Mouse (Mus musculus) cerebellum, adult 2 months (tissue): ENCODE measurements around the gene Ace.
A peak's percentile ranks its signal among the peaks of the same experiment; 100 is the strongest.

Experiments used
- CTCF ChIP-seq: fragments of 200-500 bp; IDR thresholded peaks from 2 replicates; pipeline ENCODE4 v1.5.1; 2011; ENCODE audit warnings: low read depth, mild to moderate bottlenecking, control low read depth, low read length, moderate library complexity, borderline replicate concordance; ENCODE audit not compliant: insufficient read depth
- POLR2A ChIP-seq: fragments of 200-500 bp; IDR thresholded peaks from 2 replicates; pipeline ENCODE4 v1.6.1; 2011; ENCODE audit warnings: low read length, control low read depth, borderline replicate concordance; ENCODE audit not compliant: insufficient read depth

GRCm38 (mm10) chr11:106037418-106037751 lies 69.6 kb downstream of the Ace start:
- no peak for TF ChIP-seq CTCF
- 0 out of 2 replicates have a peak, but pooled peaks have one; percentile 14 for TF ChIP-seq POLR2A
